Mouse (Mus musculus) testis, postnatal 10 days (tissue): ENCODE results near the gene Gm49396.
A peak's percentile ranks its signal among the peaks of the same experiment; 100 is the strongest.

Source experiments
- DNase-seq: peaks from one replicate; pipeline ENCODE4 v3.0.0; 2021; ENCODE audit warnings: low spot score

The Gm49396 gene

DNA sequence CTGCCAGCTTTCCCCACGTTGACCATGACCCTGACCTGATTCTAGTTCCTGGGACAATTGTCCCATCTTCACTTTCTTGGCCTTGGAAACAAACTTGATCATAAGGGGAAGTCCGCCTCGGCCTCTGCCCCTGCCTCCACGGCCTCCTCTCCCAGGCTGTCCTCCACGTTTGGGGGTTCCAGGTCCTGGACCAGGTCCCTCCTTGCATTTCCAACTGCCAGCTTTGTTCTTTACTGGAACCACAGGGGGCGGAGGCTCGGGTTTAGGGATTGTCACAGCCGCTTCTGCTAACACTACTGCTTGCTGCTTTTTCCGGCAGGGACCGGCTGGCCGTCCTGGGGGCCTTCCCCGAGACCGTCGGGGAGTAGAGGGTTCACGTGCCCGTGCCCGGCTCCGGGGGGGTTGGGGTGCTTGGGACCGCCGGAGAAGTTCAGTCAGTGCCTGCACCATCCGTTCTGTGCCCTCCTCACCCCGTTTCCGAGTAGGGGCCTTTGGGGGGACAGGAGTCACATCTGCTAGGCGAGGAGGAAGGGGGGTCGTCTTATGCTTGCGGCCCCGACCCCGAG is 23.4 kb downstream of the Gm49396 start:
- peak; percentile 57 for DNase-seq

DNA sequence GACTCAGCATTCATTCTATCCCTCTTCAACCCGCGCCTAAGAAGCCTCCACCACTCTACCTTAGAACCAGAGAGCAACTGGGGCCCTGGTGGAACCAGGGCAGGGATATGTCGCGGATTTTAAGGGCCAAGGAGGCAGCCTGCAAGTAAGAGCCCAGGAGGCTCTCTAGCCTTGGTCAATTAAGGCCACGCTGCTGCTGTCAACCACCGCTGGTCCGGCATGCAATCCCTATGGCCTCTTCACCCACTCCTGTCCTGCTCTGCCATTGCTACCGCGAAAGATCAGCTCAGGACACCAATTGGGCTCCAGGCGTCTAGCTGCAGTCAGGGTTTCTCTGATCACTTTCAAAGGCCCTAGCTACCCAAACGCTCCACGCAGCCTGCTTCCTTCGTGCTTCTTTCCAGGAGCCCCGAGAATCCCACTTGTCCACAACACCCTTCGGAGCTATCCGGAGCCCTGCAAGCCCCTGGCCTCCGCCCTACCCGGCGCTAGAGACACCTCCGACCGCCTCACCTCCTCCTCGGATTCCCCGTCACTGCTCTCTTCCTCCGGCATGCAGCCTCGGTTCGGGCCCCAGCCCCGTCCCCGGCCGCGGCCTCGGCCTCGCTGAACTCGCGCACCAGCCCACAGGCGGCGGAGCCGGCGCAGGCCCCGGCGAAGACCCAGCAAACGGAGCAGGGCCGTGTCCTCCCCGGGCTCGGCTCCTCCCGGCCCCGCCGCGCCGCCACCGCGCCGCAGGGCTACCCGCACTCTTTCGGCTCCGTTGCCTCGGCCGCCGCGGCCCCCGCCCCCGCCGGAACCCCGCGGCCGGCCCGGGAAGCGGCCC is 24.9 kb downstream of the Gm49396 start:
- DNase-seq, result peak; percentile 70

DNA sequence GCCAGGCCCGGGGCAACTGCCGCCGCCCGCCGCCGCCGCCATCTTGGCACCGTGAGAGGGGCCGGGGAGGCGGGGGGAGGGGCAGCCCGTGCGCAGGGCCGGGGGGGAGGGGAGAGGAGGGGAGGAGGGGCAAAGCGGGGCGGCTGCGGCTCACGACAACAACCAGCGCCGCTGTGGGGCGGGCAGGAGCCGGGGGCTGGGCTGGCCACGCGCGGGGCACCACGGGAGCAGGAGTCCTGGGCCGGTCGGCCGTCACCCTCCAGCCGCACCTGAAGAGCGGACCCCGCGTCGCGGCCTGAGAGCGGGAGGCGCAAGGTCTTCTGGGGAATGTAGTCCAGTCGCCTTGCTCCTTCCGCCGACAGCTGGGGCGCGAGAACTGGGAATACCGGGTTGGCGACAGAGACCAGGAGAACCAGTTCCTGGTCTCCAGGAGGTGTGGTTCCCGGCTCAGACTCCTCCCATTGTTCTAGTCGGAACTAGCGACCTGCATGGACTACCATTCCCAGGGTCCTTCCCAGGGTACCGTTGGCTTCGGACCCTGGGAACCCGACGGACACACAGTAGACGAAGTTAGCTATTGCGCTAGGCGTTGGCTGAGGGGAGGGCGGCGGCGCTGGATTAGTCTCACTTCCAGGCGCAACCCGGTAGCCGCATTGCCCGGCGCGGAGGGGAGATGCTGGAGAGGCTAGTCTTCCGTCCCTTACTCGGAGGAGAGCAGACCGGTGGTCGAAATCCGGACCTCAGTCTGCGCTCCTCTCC is 25.7 kb downstream of the Gm49396 start, which contains the start of gene Kmt2b:
Gene Kmt2b (minus strand): TSS at position 51 of the 759 bp plus-strand sequence.
- peak; percentile 94 for DNase-seq

DNA sequence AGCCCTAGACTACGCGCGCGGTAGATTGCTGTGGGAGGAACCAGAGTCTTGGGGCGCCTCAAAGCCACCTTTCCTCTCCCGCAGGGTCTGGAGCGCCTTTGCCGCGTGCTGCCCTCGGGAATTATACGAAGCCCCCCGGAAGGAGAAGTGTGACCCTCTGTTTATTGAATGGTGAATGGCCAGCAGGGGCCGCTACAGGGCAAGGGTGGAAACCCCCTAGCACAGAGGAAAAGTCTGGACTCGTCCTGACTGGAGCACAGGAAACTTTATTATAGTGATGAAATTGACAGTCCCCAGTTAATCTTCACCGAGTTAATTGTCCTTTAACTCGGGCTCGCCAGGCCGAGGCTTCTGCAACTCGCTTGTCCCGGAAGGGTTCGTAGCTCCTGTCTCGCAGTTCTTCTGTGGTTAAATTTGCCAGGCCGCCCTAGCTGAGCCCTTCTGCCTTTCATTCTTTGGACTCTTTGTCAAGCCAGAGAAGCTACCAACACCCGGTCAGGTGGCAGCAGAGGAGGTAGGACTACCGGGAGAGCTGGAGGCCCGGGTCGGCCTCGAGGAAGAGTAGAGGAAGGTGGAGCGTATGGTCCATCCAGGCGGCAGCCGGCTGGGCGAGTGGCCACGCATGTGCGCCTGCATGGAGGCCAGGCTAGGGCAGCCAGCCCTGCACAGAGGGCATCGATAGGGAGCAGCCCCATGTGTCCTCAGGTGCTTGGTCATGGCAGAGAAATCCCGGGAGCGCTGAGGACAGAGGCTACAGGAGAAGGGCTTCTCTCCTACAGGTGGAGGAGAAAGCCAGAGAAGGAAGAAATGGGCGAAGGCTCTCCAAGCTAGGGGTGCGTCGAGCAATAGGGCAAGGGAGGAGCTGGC is 26.5 kb downstream of the Gm49396 start:
- peak; percentile 96 for DNase-seq

DNA sequence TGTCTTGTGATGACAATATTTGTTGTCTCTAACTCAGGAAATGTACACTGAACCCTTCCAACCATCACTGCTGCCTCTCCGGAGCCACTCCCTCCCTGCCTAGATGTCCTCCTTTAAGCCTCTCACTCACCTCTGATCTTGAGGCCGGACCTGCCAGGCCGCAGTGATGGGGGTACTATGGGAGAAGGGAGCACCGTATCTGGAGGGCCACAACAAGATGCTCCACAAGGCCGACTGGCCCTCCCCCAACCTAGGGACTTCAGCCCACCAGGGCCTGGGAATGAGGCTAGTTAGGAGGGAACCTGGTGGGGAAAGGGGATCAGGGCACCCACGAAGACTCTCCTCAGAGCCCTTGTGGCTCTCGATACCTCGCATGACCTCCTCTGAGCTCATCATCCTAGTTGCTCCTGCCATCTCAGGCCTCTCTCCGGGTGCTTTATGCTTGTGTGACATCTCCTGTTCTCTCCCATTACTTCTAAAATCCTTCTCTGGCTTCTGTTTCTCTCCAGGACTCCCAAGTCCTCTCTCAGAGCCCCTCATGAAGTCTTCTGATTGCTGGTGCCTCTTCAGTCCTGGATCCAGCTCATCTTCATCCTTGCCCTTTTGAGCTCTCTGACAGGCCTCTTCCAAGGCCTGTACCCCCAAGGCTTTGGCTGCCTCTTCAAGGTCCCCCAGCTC is 27.9 kb downstream of the Gm49396 start:
- DNase-seq, result no peak

- no peak for DNase-seq
Observed at GRCm38 (mm10) chr7:30591605-30591951, 28.4 kb downstream of the Gm49396 start.

- no peak for DNase-seq
Observed at GRCm38 (mm10) chr7:30592772-30593423, 29.8 kb downstream of the Gm49396 start.

- no peak for DNase-seq
Observed at GRCm38 (mm10) chr7:30593579-30594509, 30.7 kb downstream of the Gm49396 start.

GRCm38 (mm10) chr7:30594510-30595024 is 31.4 kb downstream of the Gm49396 start:
- DNase-seq, result no peak

DNA sequence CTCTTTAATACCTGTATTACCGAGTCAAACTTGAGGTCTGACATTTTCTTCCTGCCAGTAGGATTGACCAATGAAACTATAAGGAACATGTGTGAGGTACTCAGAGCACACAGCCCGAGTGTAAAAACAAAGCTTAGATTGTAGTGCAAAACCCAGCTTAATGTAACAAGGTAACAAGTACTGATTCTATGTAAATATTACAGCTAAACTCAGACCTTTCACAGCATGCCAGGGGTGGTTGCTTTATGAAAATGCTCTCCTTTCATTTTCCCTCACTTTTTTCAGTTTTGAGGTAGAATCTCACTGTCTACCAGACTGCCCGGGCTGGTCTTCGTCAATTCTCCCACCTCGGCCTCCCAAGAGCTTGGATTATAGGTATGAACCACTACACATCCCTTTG is 32.9 kb downstream of the Gm49396 start:
- DNase-seq, result no peak

DNA sequence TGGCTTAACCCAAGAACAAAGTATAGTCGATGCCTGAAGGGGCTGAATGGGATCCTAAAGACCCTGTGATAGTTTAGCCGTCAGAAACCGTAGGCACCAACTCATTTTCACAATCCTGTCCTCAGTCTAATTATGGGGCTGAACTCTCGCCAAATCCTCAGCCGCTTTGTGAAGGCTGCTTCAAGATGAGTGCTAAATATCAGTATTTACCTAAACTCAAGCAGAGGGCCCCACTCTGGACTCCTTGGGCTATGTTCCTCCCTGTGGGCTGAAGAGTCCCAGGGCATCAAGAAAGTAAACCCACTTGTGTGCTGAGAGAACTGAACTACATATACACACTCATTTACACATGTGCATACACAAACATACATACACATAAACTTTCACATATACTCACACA is 33.7 kb downstream of the Gm49396 start:
- no peak for DNase-seq

DNA sequence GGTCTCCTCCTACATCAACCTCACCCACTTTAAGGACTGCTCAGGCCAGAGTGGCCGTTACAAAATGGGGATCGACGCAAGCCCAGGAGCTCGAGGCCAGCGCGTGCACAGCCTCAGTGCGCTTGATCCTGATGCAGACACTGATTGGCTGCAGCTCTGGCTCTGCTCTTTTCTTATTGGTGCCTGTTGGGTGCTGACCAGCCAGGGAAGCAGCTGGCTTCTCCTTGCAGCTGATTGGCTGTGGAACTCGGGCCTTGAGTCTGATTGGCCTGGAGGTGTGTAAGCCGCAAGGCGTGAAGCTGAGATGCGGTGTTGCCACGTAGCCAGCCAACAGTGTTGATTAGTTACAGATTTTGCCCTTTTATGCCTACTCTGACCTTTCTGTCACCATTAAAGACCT is 35.6 kb downstream of the Gm49396 start, which contains the start of gene Zbtb32:
Gene Zbtb32 (minus strand): TSS at position 124 of the 400 bp plus-strand sequence.
- DNase-seq, result no peak

GRCm38 (mm10) chr7:30599933-30600353 is 36.8 kb downstream of the Gm49396 start:
- peak; percentile 91 for DNase-seq

DNA sequence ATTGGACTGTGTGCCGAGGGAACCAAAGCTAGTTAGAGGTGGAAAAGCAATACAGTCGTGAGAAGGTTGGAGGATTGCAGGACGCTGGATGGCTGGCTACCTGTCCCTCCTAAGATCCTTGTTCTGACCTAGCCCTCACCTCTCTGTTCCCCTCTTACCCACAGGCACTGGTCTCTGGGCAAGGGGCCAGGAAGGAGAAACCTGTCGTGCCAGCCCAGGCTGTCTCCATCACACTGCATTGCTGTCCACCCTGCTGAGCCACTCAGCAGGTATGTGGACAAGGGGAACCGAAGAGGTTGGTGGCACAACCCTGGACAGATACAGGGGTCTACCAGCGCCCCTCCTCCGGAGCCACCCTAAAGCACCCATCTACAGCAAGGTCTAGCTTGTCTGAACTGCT is 37.5 kb downstream of the Gm49396 start:
- no peak for DNase-seq

DNA sequence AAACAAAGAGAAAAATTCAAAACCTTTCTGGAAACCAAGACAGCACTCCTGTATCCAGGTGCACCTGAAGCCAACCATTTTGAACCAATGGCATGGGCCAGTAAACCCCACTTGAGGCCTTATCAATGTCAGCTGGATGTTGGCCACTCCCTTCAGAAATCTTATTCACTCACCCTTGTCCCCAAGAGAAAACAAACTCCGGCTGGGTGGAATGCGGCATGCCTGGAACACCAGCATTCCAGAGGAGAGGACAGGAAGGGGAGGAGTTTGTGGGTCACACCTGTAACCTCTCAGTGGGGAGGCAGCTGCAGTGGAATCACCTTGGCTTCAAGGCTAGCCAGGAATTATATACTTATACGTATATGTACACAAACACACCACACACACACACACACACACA is 39.4 kb downstream of the Gm49396 start:
- DNase-seq, result no peak

DNA sequence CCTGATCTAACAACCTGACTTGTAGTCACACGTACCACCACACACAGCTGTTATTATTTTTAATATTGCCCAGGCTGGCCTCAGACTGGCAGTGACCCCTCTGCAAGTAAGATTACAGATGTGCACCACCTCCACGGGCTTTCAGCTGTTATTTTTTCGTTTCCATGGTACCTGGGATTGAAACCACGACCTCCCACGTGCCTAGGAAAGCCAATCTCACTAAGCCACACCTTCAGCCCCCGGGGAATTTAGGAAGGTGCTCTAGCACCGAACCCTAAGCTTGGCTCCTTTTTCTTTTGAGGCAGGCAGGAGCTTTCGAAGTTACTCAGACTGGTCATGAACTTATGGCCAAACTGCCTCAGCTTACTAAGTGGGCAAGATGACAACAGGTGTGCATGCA is 41.3 kb downstream of the Gm49396 start:
- DNase-seq, result no peak

- no peak for DNase-seq
Observed at GRCm38 (mm10) chr7:30604944-30605343, 41.8 kb downstream of the Gm49396 start.

GRCm38 (mm10) chr7:30607706-30608309 is 44.7 kb downstream of the Gm49396 start:
- peak; percentile 77 for DNase-seq

DNA sequence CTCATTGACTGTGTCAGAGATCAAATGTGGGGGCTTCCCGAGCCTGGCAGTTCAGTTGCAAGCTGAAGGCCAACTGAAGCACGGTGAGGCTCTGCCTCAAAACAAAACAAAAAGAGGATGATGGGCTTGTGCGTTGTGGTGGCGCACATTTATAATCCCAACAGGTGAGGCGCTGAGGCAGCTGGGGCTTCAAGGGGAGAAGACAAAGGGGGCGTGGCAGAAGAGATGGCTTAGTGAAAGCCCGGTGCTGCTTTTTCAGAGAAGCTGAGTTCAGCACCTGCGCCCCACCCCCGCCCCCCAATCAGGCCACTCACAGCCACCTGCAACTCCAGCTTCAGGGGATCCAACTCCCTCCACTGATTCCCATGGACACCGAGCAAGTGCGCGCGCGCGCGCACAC is 45.3 kb downstream of the Gm49396 start:
- no peak for DNase-seq
